Mouse (Mus musculus) c-Kit-positive CD71-negative TER-119-negative erythroid progenitor cells, embryonic 14.5 days (primary cell): Measurements from ENCODE around the gene Cd34.

Source experiments
- DNase-seq: peaks from one replicate; pipeline ENCODE4 v3.0.0-alpha.2; 2013; ENCODE audit warnings: low read depth

The Cd34 gene

GRCm38 (mm10) chr1:194976164-194976516, 37.5 kb downstream of the Cd34 start:
- DNase-seq = peak; percentile 77

GRCm38 (mm10) chr1:194976517-194977370, 38.1 kb downstream of the Cd34 start:
- DNase-seq = no peak

- DNase-seq = no peak
Observed at GRCm38 (mm10) chr1:194977371-194977761, 38.7 kb downstream of the Cd34 start.

- DNase-seq = no peak
Observed at GRCm38 (mm10) chr1:194977946-194978720, 39.5 kb downstream of the Cd34 start.

- DNase-seq = no peak
Observed at GRCm38 (mm10) chr1:194980826-194981435, 42.3 kb downstream of the Cd34 start.

GRCm38 (mm10) chr1:194982931-194983690, 44.5 kb downstream of the Cd34 start:
- no peak for DNase-seq

GRCm38 (mm10) chr1:194984914-194985313, 46.3 kb downstream of the Cd34 start:
- DNase-seq = no peak

GRCm38 (mm10) chr1:194985442-194986210, 47.0 kb downstream of the Cd34 start:
- DNase-seq = no peak

GRCm38 (mm10) chr1:194989024-194989423, 50.4 kb downstream of the Cd34 start:
- no peak for DNase-seq

GRCm38 (mm10) chr1:194990976-194991375, 52.4 kb downstream of the Cd34 start:
- DNase-seq = no peak

- DNase-seq = no peak
Observed at GRCm38 (mm10) chr1:194991654-194992053, 53.0 kb downstream of the Cd34 start.

- no peak for DNase-seq
Observed at GRCm38 (mm10) chr1:194992589-194993317, 54.1 kb downstream of the Cd34 start.

GRCm38 (mm10) chr1:194993409-194993988, 54.9 kb downstream of the Cd34 start:
- DNase-seq = no peak

GRCm38 (mm10) chr1:194994262-194994661, 55.6 kb downstream of the Cd34 start:
- no peak for DNase-seq

GRCm38 (mm10) chr1:194995196-194995595, 56.6 kb downstream of the Cd34 start:
- DNase-seq = no peak

GRCm38 (mm10) chr1:194998396-194998795, 59.8 kb downstream of the Cd34 start:
- no peak for DNase-seq

GRCm38 (mm10) chr1:195003328-195003727, 64.7 kb downstream of the Cd34 start:
- DNase-seq = no peak

- no peak for DNase-seq
Observed at GRCm38 (mm10) chr1:195004194-195004593, 65.6 kb downstream of the Cd34 start.

- DNase-seq = no peak
Observed at GRCm38 (mm10) chr1:195006267-195006666, 67.6 kb downstream of the Cd34 start.
